Mouse (Mus musculus): Measurements from ENCODE around the gene Abcg5.

Gene Abcg5

GRCm38 (mm10) chr17:84611500-84611899 lies 71.3 kb downstream of the Abcg5 start:
- peak; percentile 77 for DNase-seq (ENCODE audit: low read depth, low spot score)

GRCm38 (mm10) chr17:84608606-84609005 lies 74.2 kb downstream of the Abcg5 start:
- no peak for DNase-seq (ENCODE audit: low read depth, low spot score)

All from 3T3-L1 (cell line).